Mouse (Mus musculus) thymus, adult 18-20 months (tissue): Measurements from ENCODE around the gene Gcsh.

Source experiments
- DNase-seq, 2 experiments: peaks; one replicate each; pipeline ENCODE4 v3.0.0; 2022; ENCODE audit warnings: mixed read lengths in 2 of 2

The Gcsh gene

GRCm38 (mm10) chr8:116975606-116976005 is 17.7 kb downstream of the Gcsh start:
- no peak for DNase-seq

- DNase-seq = no peak
Observed at GRCm38 (mm10) chr8:116975066-116975465, 18.3 kb downstream of the Gcsh start.

GRCm38 (mm10) chr8:116969531-116969930 is 23.8 kb downstream of the Gcsh start:
- no peak for DNase-seq

GRCm38 (mm10) chr8:116954415-116954814 is 38.9 kb downstream of the Gcsh start:
- DNase-seq = no peak

- peak; percentile 68 to 74 for DNase-seq
Observed at GRCm38 (mm10) chr8:116952428-116952827, 40.9 kb downstream of the Gcsh start.

- no peak for DNase-seq
Observed at GRCm38 (mm10) chr8:116951778-116952177, 41.6 kb downstream of the Gcsh start.

- DNase-seq = no peak
Observed at GRCm38 (mm10) chr8:116951369-116951768, 42.0 kb downstream of the Gcsh start.

- DNase-seq = no peak
Observed at GRCm38 (mm10) chr8:116947589-116947988, 45.7 kb downstream of the Gcsh start.

GRCm38 (mm10) chr8:116946851-116947250 is 46.5 kb downstream of the Gcsh start:
- DNase-seq = no peak

- DNase-seq = no peak
Observed at GRCm38 (mm10) chr8:116946268-116946838, 47.0 kb downstream of the Gcsh start.

- no peak for DNase-seq
Observed at GRCm38 (mm10) chr8:116945169-116945910, 48.0 kb downstream of the Gcsh start.

- DNase-seq = no peak
Observed at GRCm38 (mm10) chr8:116944385-116944696, 49.0 kb downstream of the Gcsh start.

- peak; percentile 28 to 30 for DNase-seq
Observed at GRCm38 (mm10) chr8:116943555-116944384, 49.6 kb downstream of the Gcsh start.

GRCm38 (mm10) chr8:116943161-116943554 is 50.2 kb downstream of the Gcsh start, which contains the start of gene Atmin:
Atmin (plus strand) TSS chr8:116943393.
- peak; percentile 63 to 67 for DNase-seq

- no peak for DNase-seq
Observed at GRCm38 (mm10) chr8:116942284-116943058, 50.9 kb downstream of the Gcsh start.

- DNase-seq = no peak
Observed at GRCm38 (mm10) chr8:116935506-116935905, 57.8 kb downstream of the Gcsh start.

GRCm38 (mm10) chr8:116934976-116935375 is 58.4 kb downstream of the Gcsh start:
- DNase-seq = no peak
